Mouse (Mus musculus): Measurements from ENCODE around the gene Gm20458.

GRCm38 (mm10) chr2:164448140-164448539 is 12.6 kb upstream of the Gm20458 start:
- TF ChIP-seq EP300 (IDR thresholded peaks at IDR 0.05; ENCODE audit: low read depth): no peak
- TF ChIP-seq CTCF (IDR thresholded peaks at IDR 0.05; ENCODE audit: low read depth): no peak

All from liver, postnatal 0 days (tissue).